Mouse (Mus musculus): ENCODE measurements around the gene Tnfsf12.
"Not testable (repeated sequence)": the region's sequence is repeated elsewhere in the genome, so short reads cannot be mapped to it uniquely, and the experiment has no call there.

Gene Tnfsf12

GRCm38 (mm10) chr11:69695361-69696181 lies at the start of gene Tnfsf12, which contains the start of gene Tnfsfm13:
Gene Tnfsf12 (minus strand): TSS chr11:69695849.
Gene Tnfsfm13 (minus strand): TSS chr11:69696098.
- DNase-seq (ENCODE audit: low spot score in 2 of 2), result no peak

- not testable (repeated sequence) for DNase-seq (ENCODE audit: low spot score in 2 of 2)
Measured at GRCm38 (mm10) chr11:69731408-69731807, 35.8 kb upstream of the Tnfsf12 start.

- DNase-seq (ENCODE audit: low spot score in 2 of 2), result peak; percentile 45 to 79
Measured at GRCm38 (mm10) chr11:69729063-69729462, 33.4 kb upstream of the Tnfsf12 start.

- no peak for DNase-seq (ENCODE audit: low spot score in 2 of 2)
Measured at GRCm38 (mm10) chr11:69725951-69726350, 30.3 kb upstream of the Tnfsf12 start.

- no peak for DNase-seq (ENCODE audit: low spot score in 2 of 2)
Measured at GRCm38 (mm10) chr11:69723074-69723473, 27.4 kb upstream of the Tnfsf12 start.

GRCm38 (mm10) chr11:69720852-69721251 lies 25.2 kb upstream of the Tnfsf12 start:
- DNase-seq (ENCODE audit: low spot score in 2 of 2), result no peak

- DNase-seq (ENCODE audit: low spot score in 2 of 2), result no peak
Measured at GRCm38 (mm10) chr11:69719423-69719822, 23.8 kb upstream of the Tnfsf12 start.

GRCm38 (mm10) chr11:69718661-69719060 lies 23.0 kb upstream of the Tnfsf12 start:
- no peak for DNase-seq (ENCODE audit: low spot score in 2 of 2)

- no peak for DNase-seq (ENCODE audit: low spot score in 2 of 2)
Measured at GRCm38 (mm10) chr11:69716953-69717352, 21.3 kb upstream of the Tnfsf12 start.

- DNase-seq (ENCODE audit: low spot score in 2 of 2), result no peak
Measured at GRCm38 (mm10) chr11:69715929-69716328, 20.3 kb upstream of the Tnfsf12 start.

GRCm38 (mm10) chr11:69715482-69715881 lies 19.8 kb upstream of the Tnfsf12 start:
- no peak for DNase-seq (ENCODE audit: low spot score in 2 of 2)

GRCm38 (mm10) chr11:69714636-69715329 lies 19.1 kb upstream of the Tnfsf12 start:
- no peak for DNase-seq (ENCODE audit: low spot score in 2 of 2)

GRCm38 (mm10) chr11:69712954-69713672 lies 17.5 kb upstream of the Tnfsf12 start:
- DNase-seq (ENCODE audit: low spot score in 2 of 2), result no peak

- no peak for DNase-seq (ENCODE audit: low spot score in 2 of 2)
Measured at GRCm38 (mm10) chr11:69711082-69711481, 15.4 kb upstream of the Tnfsf12 start.

GRCm38 (mm10) chr11:69710470-69710869 lies 14.8 kb upstream of the Tnfsf12 start:
- no peak for DNase-seq (ENCODE audit: low spot score in 2 of 2)

GRCm38 (mm10) chr11:69709554-69710446 lies 14.2 kb upstream of the Tnfsf12 start:
- DNase-seq (ENCODE audit: low spot score in 2 of 2), result no peak

GRCm38 (mm10) chr11:69708614-69709265 lies 13.1 kb upstream of the Tnfsf12 start:
- DNase-seq (ENCODE audit: low spot score in 2 of 2), result no peak

- no peak for DNase-seq (ENCODE audit: low spot score in 2 of 2)
Measured at GRCm38 (mm10) chr11:69707873-69708381, 12.3 kb upstream of the Tnfsf12 start.

GRCm38 (mm10) chr11:69707480-69707847 lies 11.8 kb upstream of the Tnfsf12 start:
- no peak for DNase-seq (ENCODE audit: low spot score in 2 of 2)

- DNase-seq (ENCODE audit: low spot score in 2 of 2), result no peak
Measured at GRCm38 (mm10) chr11:69706775-69707479, 11.3 kb upstream of the Tnfsf12 start.

Data from thymus, postnatal 10 days (tissue).